Mouse (Mus musculus) lung, embryonic 16.5 days (tissue): ENCODE measurements around the gene Olfr324. TPM values are rescaled to one million over a fixed set of nuclear protein-coding genes. Genes with fewer than 3 reads are reported as not detected.

Experiments used
- ATAC-seq: fragments of 200-750 bp; cut with Nextera tagmentation; 2 replicates; pipeline ENCODE4 v1.8.0; 2017; ENCODE audit warnings: low read depth, mild to moderate bottlenecking, moderate library complexity
- H3K27ac ChIP-seq: fragments of 300-500 bp; sonication (generic); 2 replicates; pipeline ENCODE4 v1.5.1; 2014; ENCODE audit warnings: mild to moderate bottlenecking, control low read depth, low read length
- H3K27me3 ChIP-seq: fragments of 300-500 bp; sonication (generic); 2 replicates; pipeline ENCODE4 v1.6.1; 2014; ENCODE audit warnings: low read depth, low read length, mixed read lengths; ENCODE audit not compliant: control insufficient read depth, insufficient read depth
- H3K36me3 ChIP-seq: fragments of 300-500 bp; sonication (generic); 2 replicates; pipeline ENCODE4 v1.6.1; 2014; ENCODE audit warnings: low read length; ENCODE audit not compliant: control insufficient read depth, insufficient read depth
- H3K4me1 ChIP-seq: fragments of 300-500 bp; sonication (generic); replicated peaks from 2 replicates; pipeline ENCODE4 v1.6.1; 2014; ENCODE audit warnings: low read length, mixed read lengths; ENCODE audit not compliant: control insufficient read depth, insufficient read depth
- H3K4me2 ChIP-seq: fragments of 300-500 bp; sonication (generic); 2 replicates; pipeline ENCODE4 v1.6.1; 2014; ENCODE audit warnings: low read depth, low read length, control low read depth
- H3K4me3 ChIP-seq: fragments of 300-500 bp; sonication (generic); 2 replicates; pipeline ENCODE4 v1.5.1; 2014; ENCODE audit warnings: mild to moderate bottlenecking, low read length, control low read depth
- H3K9ac ChIP-seq: fragments of 300-500 bp; sonication (generic); 2 replicates; pipeline ENCODE4 v1.6.1; 2014; ENCODE audit warnings: low read length, control low read depth
- H3K9me3 ChIP-seq: fragments of 300-500 bp; sonication (generic); 2 replicates; pipeline ENCODE4 v1.6.1; 2016; ENCODE audit warnings: low read length; ENCODE audit not compliant: control insufficient read depth
- WGBS: fragments of 180-500 bp; shearing (Covaris S2); extraction: QIAGEN DNeasy Blood & Tissue Kit; methylation state at CpG from one replicate; pipeline ENCODE4 v1.1.7; 2014; 5-methylcytosine and 5-hydroxymethylcytosine counted together
- polyA plus RNA-seq: library from polyadenylated mRNA; unstranded; fragments of >200 nt; fragmentation: Nextera tagmentation; extraction: Ambion mirVana; gene quantifications from 2 replicates; pipeline ENCODE4 v1.2.1, GENCODE M21; 2015

Olfr324 gene
- polyA plus RNA-seq, 1 experiment from 2014 or later = not detected

- Histone ChIP-seq H3K9me3 (no peaks in the 10 kb centered on the region), H3K27me3 (no peaks in the 10 kb centered on the region), H3K4me1 (no peaks in the 10 kb centered on the region), H3K4me3 (no peak overlapping the region), H3K9ac (no peak overlapping the region), H3K4me2 (no peak overlapping the region), H3K36me3 (no peaks in the 10 kb centered on the region), H3K27ac (no peak overlapping the region)
- WGBS = 43% methylated on average over 3 of the region's 3 CpGs
- no peak for ATAC-seq
These were observed 23.5 kb downstream of the Olfr324 start for GRCm38 (mm10) chr11:58618369-58618768.

GRCm38 (mm10) chr11:58618793-58619192, 23.9 kb downstream of the Olfr324 start:
- H3K4me3 ChIP-seq = no peak overlapping the region
- H3K4me2 ChIP-seq = no peak overlapping the region
- WGBS = 64% methylated on average over 6 of the region's 6 CpGs
- no peak overlapping the region for H3K9ac ChIP-seq
- H3K27me3 ChIP-seq = no peaks in the 10 kb centered on the region
- H3K4me1 ChIP-seq = no peaks in the 10 kb centered on the region
- no peaks in the 10 kb centered on the region for H3K9me3 ChIP-seq
- no peaks in the 10 kb centered on the region for H3K36me3 ChIP-seq
- no peak for ATAC-seq
- H3K27ac ChIP-seq = no peak overlapping the region

GRCm38 (mm10) chr11:58626146-58626545, 31.2 kb downstream of the Olfr324 start:
- 46% methylated on average over 4 of the region's 4 CpGs for WGBS
- Histone ChIP-seq H3K4me3 (no peak overlapping the region), H3K27ac (no peak overlapping the region), H3K9me3 (no peaks in the 10 kb centered on the region), H3K27me3 (no peaks in the 10 kb centered on the region), H3K4me1 (no peaks in the 10 kb centered on the region), H3K9ac (no peak overlapping the region), H3K36me3 (no peaks in the 10 kb centered on the region), H3K4me2 (no peak overlapping the region)
- ATAC-seq = no peak

- H3K4me3 ChIP-seq = no peak within 1 kb of the TSS
These were observed 35.5 kb downstream of the Olfr324 start, which contains the start of gene Olfr323 for GRCm38 (mm10) chr11:58630401-58630800. TSS of gene Olfr323 (minus strand) at chr11:58630501.

GRCm38 (mm10) chr11:58634878-58635277, 40.0 kb downstream of the Olfr324 start:
- 54% methylated on average over 4 of the region's 4 CpGs for WGBS
- H3K27me3 ChIP-seq = no peaks in the 10 kb centered on the region; the same call in 1 of the 2 replicates
- no peak for ATAC-seq
- no peak overlapping the region for H3K4me2 ChIP-seq
- no peak overlapping the region for H3K9ac ChIP-seq
- H3K27ac ChIP-seq = no peak overlapping the region
- no peak overlapping the region for H3K4me3 ChIP-seq
- H3K4me1 ChIP-seq = no peaks in the 10 kb centered on the region
- H3K9me3 ChIP-seq = no peaks in the 10 kb centered on the region
- no peaks in the 10 kb centered on the region for H3K36me3 ChIP-seq

More at GRCm38 (mm10) chr11:58630401-58630800, 35.5 kb downstream of the Olfr324 start, which contains the start of gene Olfr323:
- ATAC-seq = no peak
- WGBS = 68% methylated on average over 5 of the region's 5 CpGs
- Histone ChIP-seq H3K9ac (no peak within 1 kb of the TSS), H3K4me1 (no peaks in the 10 kb centered on the region), H3K4me2 (no peak within 1 kb of the TSS), H3K27me3 (no peaks in the 10 kb centered on the region), H3K9me3 (no peaks in the 10 kb centered on the region), H3K27ac (no peak within 1 kb of the TSS), H3K36me3 (no peaks in the 10 kb centered on the region)

GRCm38 (mm10) chr11:58636376-58636977, 41.6 kb downstream of the Olfr324 start:
- no peak overlapping the region for H3K4me2 ChIP-seq
- no peak overlapping the region for H3K27ac ChIP-seq
- WGBS = 8% methylated on average over 3 of the region's 4 CpGs
- no peak overlapping the region for H3K9ac ChIP-seq
- peaks cover 11% of the 10 kb centered on the region for H3K27me3 ChIP-seq
- 0 out of 2 replicates have a peak, but pooled peaks cover 3% of the 10 kb centered on the region for H3K4me1 ChIP-seq
- ATAC-seq = 0 out of 2 replicates have a peak, but pooled peaks have one; percentile 51
- no peaks in the 10 kb centered on the region for H3K9me3 ChIP-seq
- no peaks in the 10 kb centered on the region for H3K36me3 ChIP-seq
- H3K4me3 ChIP-seq = no peak overlapping the region

GRCm38 (mm10) chr11:58638176-58638701, 43.3 kb downstream of the Olfr324 start:
- Histone ChIP-seq H3K9me3 (no peaks in the 10 kb centered on the region), H3K36me3 (no peaks in the 10 kb centered on the region), H3K27ac (no peak overlapping the region), H3K27me3 (peaks cover 14% of the 10 kb centered on the region), H3K9ac (no peak overlapping the region), H3K4me1 (0 out of 2 replicates have a peak, but pooled peaks cover 3% of the 10 kb centered on the region), H3K4me3 (no peak overlapping the region), H3K4me2 (no peak overlapping the region)
- WGBS = 46% methylated on average over 7 of the region's 7 CpGs
- ATAC-seq = no peak

GRCm38 (mm10) chr11:58640272-58640867, 45.5 kb downstream of the Olfr324 start, which contains the start of gene Trim58:
TSS of gene Trim58 (plus strand) at chr11:58640465.
- WGBS = 2% methylated on average over 34 of the region's 34 CpGs
- Histone ChIP-seq H3K36me3 (no peaks in the 10 kb centered on the region), H3K9me3 (no peaks in the 10 kb centered on the region), H3K4me1 (0 out of 2 replicates have a peak, but pooled peaks cover 3% of the 10 kb centered on the region), H3K4me2 (peak within 1 kb of the TSS; percentile 55), H3K4me3 (peak within 1 kb of the TSS; percentile 28), H3K9ac (no peak within 1 kb of the TSS), H3K27me3 (peaks cover 14% of the 10 kb centered on the region), H3K27ac (no peak within 1 kb of the TSS)
- ATAC-seq = 0 out of 2 replicates have a peak, but pooled peaks have one; percentile 20

- WGBS = 27% methylated on average over 10 of the region's 14 CpGs
- H3K4me3 ChIP-seq = no peak overlapping the region
- H3K27ac ChIP-seq = no peak overlapping the region
- H3K36me3 ChIP-seq = no peaks in the 10 kb centered on the region
- H3K27me3 ChIP-seq = peaks cover 14% of the 10 kb centered on the region
- H3K9me3 ChIP-seq = no peaks in the 10 kb centered on the region
- 0 out of 2 replicates have a peak, but pooled peaks cover 3% of the 10 kb centered on the region for H3K4me1 ChIP-seq
- H3K9ac ChIP-seq = no peak overlapping the region
- no peak for ATAC-seq
- no peak overlapping the region for H3K4me2 ChIP-seq
These were observed 46.1 kb downstream of the Olfr324 start for GRCm38 (mm10) chr11:58641057-58641456.
